Mouse (Mus musculus): ENCODE data around the gene Atg14. TPM values are rescaled to one million over a fixed set of nuclear protein-coding genes. Genes with fewer than 3 reads are reported as not detected.
A peak's percentile ranks its signal among the peaks of the same experiment; 100 is the strongest.
"Not testable (repeated sequence)": the region's sequence is repeated elsewhere in the genome, so short reads cannot be mapped to it uniquely, and the experiment has no call there.

Atg14 gene
- polyA plus RNA-seq, 1 experiment from 2014 or later, result 17.0 TPM

DNA sequence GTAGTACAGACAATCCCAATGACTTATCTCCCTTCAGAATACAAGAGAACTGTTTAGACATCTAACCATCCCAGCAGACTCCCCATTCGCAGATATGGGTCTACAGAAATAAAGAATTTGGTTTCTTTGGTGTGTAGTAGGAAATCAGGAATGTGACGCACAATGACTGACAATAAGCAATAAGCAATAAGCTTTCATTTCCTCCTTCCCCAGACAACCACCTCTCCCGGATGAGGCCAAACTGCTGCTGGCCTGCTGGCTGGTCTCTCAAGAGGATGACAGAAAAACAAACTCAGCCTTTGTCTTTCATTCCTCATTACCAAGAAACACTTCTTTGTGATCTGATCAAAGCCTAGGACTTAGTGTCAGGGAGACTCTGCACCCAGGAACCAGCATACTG, 28.2 kb downstream of the Atg14 start:
- no peak overlapping the region for H3K4me3 ChIP-seq (replicated peaks)
- no peak overlapping the region for H3K27ac ChIP-seq (replicated peaks)
- no peaks in the 10 kb centered on the region for H3K4me1 ChIP-seq
- no peak overlapping the region for H3K9ac ChIP-seq
- no peaks in the 10 kb centered on the region for H3K9me3 ChIP-seq (replicated peaks)
- no peak overlapping the region for H3K4me2 ChIP-seq (replicated peaks)
- ATAC-seq (ENCODE audit: insufficient number of reproducible peaks, low FRiP score, low TSS enrichment, low read depth), result no peak
- H3K27me3 ChIP-seq, result no peaks in the 10 kb centered on the region
- WGBS, result 85% methylated on average over 3 of the region's 3 CpGs
- H3K36me3 ChIP-seq, result peaks cover 57% of the 10 kb centered on the region

DNA sequence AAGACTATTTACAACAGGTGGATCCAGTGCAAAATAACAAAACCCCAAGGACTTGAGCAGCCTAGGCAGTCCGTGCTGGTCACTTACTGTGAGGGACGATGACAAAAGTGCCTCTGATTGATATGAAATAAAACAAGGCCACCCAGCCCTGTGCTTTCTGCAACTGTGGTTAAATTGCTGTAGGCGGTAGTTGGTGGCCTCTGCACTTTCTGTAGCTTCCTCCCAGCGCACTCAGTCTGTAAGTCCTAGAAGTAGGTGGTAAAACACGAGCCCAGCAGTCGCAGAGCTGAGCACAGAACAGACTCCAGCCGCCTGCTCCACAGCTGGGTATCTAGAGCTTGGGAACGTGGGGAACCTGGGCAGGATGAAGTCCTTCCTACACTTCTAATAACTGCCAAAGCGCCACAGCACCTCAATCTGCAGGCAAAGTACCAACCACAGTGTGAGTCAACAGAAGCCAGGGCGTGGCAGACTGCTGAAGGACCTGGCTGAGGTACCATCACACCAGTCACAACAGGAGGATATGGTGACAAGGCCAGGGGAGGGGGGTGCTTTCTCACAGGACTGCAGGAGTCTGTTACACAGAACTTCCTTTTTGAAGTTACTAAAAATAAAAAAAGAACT, 29.0 kb downstream of the Atg14 start:
- H3K36me3 ChIP-seq, result peaks cover 49% of the 10 kb centered on the region
- 87% methylated on average over 10 of the region's 10 CpGs for WGBS
- no peaks in the 10 kb centered on the region for H3K27me3 ChIP-seq
- H3K27ac ChIP-seq (replicated peaks), result no peak overlapping the region
- no peaks in the 10 kb centered on the region for H3K9me3 ChIP-seq (replicated peaks)
- H3K4me3 ChIP-seq (replicated peaks), result no peak overlapping the region
- no peak overlapping the region for H3K4me2 ChIP-seq (replicated peaks)
- H3K9ac ChIP-seq, result no peak overlapping the region
- H3K4me1 ChIP-seq, result no peaks in the 10 kb centered on the region
- no peak for ATAC-seq (ENCODE audit: insufficient number of reproducible peaks, low FRiP score, low TSS enrichment, low read depth)

GRCm38 (mm10) chr14:47535096-47535495, 35.4 kb downstream of the Atg14 start:
- WGBS, result 89% methylated on average over 1 of the region's 1 CpGs
- Histone ChIP-seq H3K4me2 (replicated peaks) (no peak overlapping the region), H3K4me3 (replicated peaks) (no peak overlapping the region), H3K27ac (replicated peaks) (no peak overlapping the region), H3K9me3 (replicated peaks) (no peaks in the 10 kb centered on the region), H3K4me1 (peaks cover 13% of the 10 kb centered on the region; the same call in 1 of the 2 replicates), H3K27me3 (no peaks in the 10 kb centered on the region), H3K36me3 (no peaks in the 10 kb centered on the region; the same call in 1 of the 2 replicates), H3K9ac (no peak overlapping the region)
- no peak for ATAC-seq (ENCODE audit: insufficient number of reproducible peaks, low FRiP score, low TSS enrichment, low read depth)

GRCm38 (mm10) chr14:47534176-47534525, 36.3 kb downstream of the Atg14 start:
- Histone ChIP-seq H3K9ac (no peak overlapping the region), H3K9me3 (replicated peaks) (no peaks in the 10 kb centered on the region), H3K27me3 (no peaks in the 10 kb centered on the region), H3K4me2 (replicated peaks) (no peak overlapping the region), H3K4me3 (replicated peaks) (no peak overlapping the region), H3K4me1 (peaks cover 13% of the 10 kb centered on the region; the same call in 1 of the 2 replicates), H3K36me3 (no peaks in the 10 kb centered on the region; the same call in 1 of the 2 replicates), H3K27ac (replicated peaks) (0 out of 2 replicates have a peak overlapping the region, but pooled peaks have one; percentile 28)
- ATAC-seq (ENCODE audit: insufficient number of reproducible peaks, low FRiP score, low TSS enrichment, low read depth), result 0 out of 2 replicates have a peak, but pooled peaks have one; percentile 6
- 78% methylated on average over 5 of the region's 5 CpGs for WGBS

GRCm38 (mm10) chr14:47533365-47534175, 36.9 kb downstream of the Atg14 start:
- no peaks in the 10 kb centered on the region for H3K9me3 ChIP-seq (replicated peaks)
- no peaks in the 10 kb centered on the region; the same call in 1 of the 2 replicates for H3K36me3 ChIP-seq
- H3K27ac ChIP-seq (replicated peaks), result peak overlapping the region; percentile 28; the same call in 1 of the 2 replicates
- no peak overlapping the region for H3K4me3 ChIP-seq (replicated peaks)
- H3K9ac ChIP-seq, result no peak overlapping the region
- peaks cover 13% of the 10 kb centered on the region; the same call in 1 of the 2 replicates for H3K4me1 ChIP-seq
- ATAC-seq (ENCODE audit: insufficient number of reproducible peaks, low FRiP score, low TSS enrichment, low read depth), result peak; percentile 75
- WGBS, result 28% methylated on average over 11 of the region's 11 CpGs
- H3K27me3 ChIP-seq, result no peaks in the 10 kb centered on the region
- H3K4me2 ChIP-seq (replicated peaks), result peak overlapping the region; percentile 27; the same call in 1 of the 2 replicates

DNA sequence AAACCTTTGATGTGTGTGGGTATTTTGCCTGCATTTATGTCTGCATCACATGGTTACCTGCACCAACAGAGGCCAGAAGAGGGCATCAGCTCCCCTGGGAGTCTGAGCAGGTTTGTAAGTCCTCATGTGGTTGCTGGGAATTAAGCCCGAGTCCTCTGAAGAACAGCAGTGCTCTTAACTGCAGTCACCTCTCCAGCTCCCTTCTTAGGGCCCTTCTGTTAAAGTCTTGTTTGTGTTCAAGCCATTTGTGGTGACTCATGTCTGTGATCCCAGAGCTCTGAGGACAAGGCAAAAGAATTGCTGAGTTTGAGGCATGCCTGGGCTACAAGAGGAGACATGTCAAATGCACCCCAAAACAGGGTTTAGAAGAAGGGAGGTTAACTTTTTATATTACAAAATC, 38.0 kb downstream of the Atg14 start:
- H3K4me1 ChIP-seq, result peaks cover 13% of the 10 kb centered on the region; the same call in 1 of the 2 replicates
- H3K27ac ChIP-seq (replicated peaks), result no peak overlapping the region
- H3K9ac ChIP-seq, result no peak overlapping the region
- ATAC-seq (ENCODE audit: insufficient number of reproducible peaks, low FRiP score, low TSS enrichment, low read depth), result no peak
- no peak overlapping the region for H3K4me3 ChIP-seq (replicated peaks)
- H3K9me3 ChIP-seq (replicated peaks), result no peaks in the 10 kb centered on the region
- 80% methylated on average over 1 of the region's 1 CpGs for WGBS
- H3K36me3 ChIP-seq, result no peaks in the 10 kb centered on the region; the same call in 1 of the 2 replicates
- H3K4me2 ChIP-seq (replicated peaks), result no peak overlapping the region
- no peaks in the 10 kb centered on the region for H3K27me3 ChIP-seq

DNA sequence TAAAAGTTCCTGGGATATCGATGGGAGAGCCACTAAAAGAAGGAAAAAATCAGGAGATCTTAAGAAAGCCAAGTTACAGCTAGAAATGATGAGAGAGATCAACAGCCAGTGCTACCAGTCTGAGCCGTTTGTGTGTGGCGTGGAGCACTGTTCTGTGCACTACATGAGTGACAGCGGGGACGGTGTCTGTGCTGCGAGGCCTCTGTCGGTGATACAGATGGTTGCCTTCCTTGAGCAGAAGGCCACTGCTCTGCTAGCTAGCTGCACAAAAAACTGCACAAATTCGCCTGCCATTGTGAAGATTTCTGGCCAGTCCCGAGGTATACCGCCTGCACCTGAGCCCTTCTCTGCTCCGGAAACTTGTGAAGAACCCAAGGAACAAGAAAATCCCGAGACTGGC, 40.9 kb downstream of the Atg14 start:
- not testable (repeated sequence) for H3K4me2 ChIP-seq (replicated peaks)

GRCm38 (mm10) chr14:47529019-47529418, 41.4 kb downstream of the Atg14 start:
- Histone ChIP-seq H3K9ac (no peak overlapping the region), H3K27ac (replicated peaks) (no peak overlapping the region), H3K9me3 (replicated peaks) (no peaks in the 10 kb centered on the region), H3K4me1 (peaks cover 9% of the 10 kb centered on the region; the same call in 1 of the 2 replicates), H3K4me2 (replicated peaks) (no peak overlapping the region), H3K36me3 (peaks cover 3% of the 10 kb centered on the region), H3K27me3 (no peaks in the 10 kb centered on the region), H3K4me3 (replicated peaks) (no peak overlapping the region)
- WGBS, result 39% methylated on average over 8 of the region's 8 CpGs
- ATAC-seq (ENCODE audit: insufficient number of reproducible peaks, low FRiP score, low TSS enrichment, low read depth), result no peak

More for the DNA sequence above, 40.9 kb downstream of the Atg14 start:
- not testable (repeated sequence) for H3K9ac ChIP-seq; H3K27ac ChIP-seq (replicated peaks); H3K36me3 ChIP-seq; H3K9me3 ChIP-seq (replicated peaks); ATAC-seq (ENCODE audit: insufficient number of reproducible peaks, low FRiP score, low TSS enrichment, low read depth); H3K27me3 ChIP-seq; H3K4me3 ChIP-seq (replicated peaks)
- WGBS, result 90% methylated on average over 12 of the region's 12 CpGs
- peaks cover 13% of the 10 kb centered on the region; the same call in 1 of the 2 replicates for H3K4me1 ChIP-seq

GRCm38 (mm10) chr14:47528293-47528692, 42.2 kb downstream of the Atg14 start:
- WGBS, result 80% methylated on average over 3 of the region's 3 CpGs
- peaks cover 2% of the 10 kb centered on the region; the same call in 1 of the 2 replicates for H3K4me1 ChIP-seq
- ATAC-seq (ENCODE audit: insufficient number of reproducible peaks, low FRiP score, low TSS enrichment, low read depth), result no peak

GRCm38 (mm10) chr14:47527833-47528232, 42.6 kb downstream of the Atg14 start:
- H3K9ac ChIP-seq, result no peak overlapping the region
- H3K4me1 ChIP-seq, result no peaks in the 10 kb centered on the region
- no peaks in the 10 kb centered on the region for H3K9me3 ChIP-seq (replicated peaks)
- WGBS, result 84% methylated on average over 2 of the region's 2 CpGs
- ATAC-seq (ENCODE audit: insufficient number of reproducible peaks, low FRiP score, low TSS enrichment, low read depth), result no peak
- H3K27me3 ChIP-seq, result no peaks in the 10 kb centered on the region
- H3K4me2 ChIP-seq (replicated peaks), result no peak overlapping the region
- peaks cover 3% of the 10 kb centered on the region for H3K36me3 ChIP-seq
- no peak overlapping the region for H3K4me3 ChIP-seq (replicated peaks)
- no peak overlapping the region for H3K27ac ChIP-seq (replicated peaks)

More at GRCm38 (mm10) chr14:47528293-47528692, 42.2 kb downstream of the Atg14 start:
- Histone ChIP-seq H3K9me3 (replicated peaks) (no peaks in the 10 kb centered on the region), H3K4me3 (replicated peaks) (no peak overlapping the region), H3K36me3 (peaks cover 3% of the 10 kb centered on the region), H3K4me2 (replicated peaks) (no peak overlapping the region), H3K27ac (replicated peaks) (no peak overlapping the region), H3K27me3 (no peaks in the 10 kb centered on the region), H3K9ac (no peak overlapping the region)

DNA sequence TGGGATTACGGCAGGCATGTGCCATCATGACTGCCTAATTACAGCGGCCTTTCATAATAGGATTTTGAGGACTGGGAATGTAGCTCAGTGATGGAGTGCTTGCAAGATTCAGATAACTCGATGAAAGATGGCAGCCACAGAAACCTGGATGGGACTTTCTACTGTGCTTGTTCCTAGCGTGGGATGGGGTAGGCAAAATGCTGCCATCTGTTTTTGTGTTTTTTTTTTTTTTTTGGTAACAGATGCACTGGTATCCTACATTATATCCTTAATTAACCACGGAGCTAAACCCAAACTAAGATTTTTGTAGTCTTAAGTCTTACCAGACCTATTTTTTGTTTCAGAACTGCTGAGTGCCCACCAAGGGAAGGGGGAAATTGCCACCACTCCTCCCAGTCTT, 44.6 kb downstream of the Atg14 start:
- no peak overlapping the region for H3K27ac ChIP-seq (replicated peaks)
- WGBS, result 59% methylated on average over 5 of the region's 5 CpGs
- H3K9ac ChIP-seq, result no peak overlapping the region
- H3K9me3 ChIP-seq (replicated peaks), result no peaks in the 10 kb centered on the region
- H3K4me2 ChIP-seq (replicated peaks), result no peak overlapping the region
- no peaks in the 10 kb centered on the region for H3K4me1 ChIP-seq
- peaks cover 3% of the 10 kb centered on the region; the same call in 1 of the 2 replicates for H3K36me3 ChIP-seq
- H3K27me3 ChIP-seq, result no peaks in the 10 kb centered on the region
- ATAC-seq (ENCODE audit: insufficient number of reproducible peaks, low FRiP score, low TSS enrichment, low read depth), result no peak
- no peak overlapping the region for H3K4me3 ChIP-seq (replicated peaks)

All from embryonic facial prominence, embryonic 15.5 days (tissue).